Mouse (Mus musculus): ENCODE measurements around the gene Trim62.

DNA sequence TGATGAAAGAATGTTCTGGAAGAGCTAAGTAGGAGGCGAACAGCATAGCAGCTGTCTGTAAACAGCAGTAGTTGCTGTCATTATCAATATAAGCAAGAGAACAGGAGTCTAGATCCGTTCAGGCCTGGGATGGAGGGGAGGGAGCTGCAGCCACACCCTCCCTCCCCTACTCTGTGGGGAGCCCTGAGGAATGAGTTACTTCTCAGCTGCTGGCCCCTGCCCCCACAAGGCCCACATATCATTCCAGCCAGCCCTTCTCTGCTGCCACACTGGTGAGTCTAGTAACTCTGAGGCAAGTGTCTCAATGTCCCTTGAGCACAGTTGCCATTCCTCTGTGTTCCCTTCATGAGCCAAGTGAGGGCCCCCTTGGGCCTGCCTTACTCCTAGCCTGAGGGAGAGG is 26.2 kb upstream of the Trim62 start:
- TF ChIP-seq FLI1 (IDR thresholded peaks at IDR 0.05; ENCODE audit: low read length) (no peak), GATA1 (IDR thresholded peaks at IDR 0.05; ENCODE audit: borderline replicate concordance, low read length) (no peak)
